Mouse (Mus musculus): Measurements from ENCODE around the gene Cnpy2. TPM values are rescaled to one million over a fixed set of nuclear protein-coding genes. Genes with fewer than 3 reads are reported as not detected.
"Not testable (repeated sequence)": the region's sequence is repeated elsewhere in the genome, so short reads cannot be mapped to it uniquely, and the experiment has no call there.

The Cnpy2 gene
- polyA plus RNA-seq, 1 experiment from 2014 or later: 194 TPM

GRCm38 (mm10) chr10:128290594-128290993, 31.7 kb upstream of the Cnpy2 start:
- 92% methylated on average over 1 of the region's 1 CpGs for WGBS
- not testable (repeated sequence) for H3K9me3 ChIP-seq (ENCODE audit: control insufficient read depth, low read length); H3K27me3 ChIP-seq (ENCODE audit: control insufficient read depth, insufficient read depth, low read length); H3K9ac ChIP-seq (replicated peaks; ENCODE audit: low read length); H3K4me3 ChIP-seq (replicated peaks; ENCODE audit: low read depth, low read length); H3K27ac ChIP-seq (replicated peaks; ENCODE audit: low read depth, low read length); DNase-seq; H3K4me2 ChIP-seq (ENCODE audit: low read length); ATAC-seq (ENCODE audit: low FRiP score, low TSS enrichment); H3K4me1 ChIP-seq (ENCODE audit: control insufficient read depth, insufficient read depth, low read length)
- H3K36me3 ChIP-seq (ENCODE audit: control insufficient read depth, insufficient read depth, low read length): peaks cover 43% of the 10 kb centered on the region

DNA sequence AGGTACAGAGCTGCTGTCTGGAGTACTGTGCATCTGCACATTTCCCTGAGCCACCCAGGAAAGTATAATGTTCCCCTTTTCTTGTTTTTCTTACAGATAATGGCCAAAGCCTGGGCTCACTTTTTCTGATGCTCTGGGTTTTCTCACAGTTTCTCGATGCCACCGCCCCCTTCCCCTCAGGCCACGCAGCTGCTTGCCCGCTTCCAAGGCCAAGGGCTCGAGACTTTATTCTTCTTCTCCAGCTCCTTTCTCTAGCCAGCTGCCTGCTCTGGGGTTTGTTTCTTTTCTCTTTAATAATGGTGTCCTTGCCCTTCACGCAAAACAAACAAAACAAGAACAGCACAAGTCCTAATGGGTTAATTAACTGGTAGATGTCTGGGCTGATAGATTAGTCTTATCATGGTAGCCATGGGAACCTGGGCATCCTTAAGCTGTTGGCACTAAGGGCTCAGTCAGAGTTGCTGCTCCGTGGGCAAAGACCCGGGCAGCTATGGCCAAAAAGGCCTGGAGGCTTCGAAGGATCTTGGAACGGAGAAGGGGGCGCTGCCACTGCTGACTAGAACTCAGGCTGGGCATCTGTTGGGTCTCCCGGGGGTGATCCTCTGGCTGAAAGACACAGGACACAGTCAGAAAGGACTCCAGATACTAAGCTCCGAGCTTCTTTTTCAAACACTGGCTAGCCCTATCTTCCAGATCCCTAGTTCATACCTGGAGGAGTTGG, 25.7 kb upstream of the Cnpy2 start:
- Histone ChIP-seq H3K27ac (replicated peaks; ENCODE audit: low read depth, low read length) (no peak overlapping the region), H3K9me3 (ENCODE audit: control insufficient read depth, low read length) (no peaks in the 10 kb centered on the region), H3K36me3 (ENCODE audit: control insufficient read depth, insufficient read depth, low read length) (peaks cover 15% of the 10 kb centered on the region), H3K4me1 (ENCODE audit: control insufficient read depth, insufficient read depth, low read length) (no peaks in the 10 kb centered on the region), H3K4me3 (replicated peaks; ENCODE audit: low read depth, low read length) (no peak overlapping the region), H3K27me3 (ENCODE audit: control insufficient read depth, insufficient read depth, low read length) (no peaks in the 10 kb centered on the region), H3K9ac (replicated peaks; ENCODE audit: low read length) (no peak overlapping the region), H3K4me2 (ENCODE audit: low read length) (no peak overlapping the region)
- ATAC-seq (ENCODE audit: low FRiP score, low TSS enrichment): no peak
- no peak for DNase-seq
- WGBS: 75% methylated on average over 13 of the region's 13 CpGs

DNA sequence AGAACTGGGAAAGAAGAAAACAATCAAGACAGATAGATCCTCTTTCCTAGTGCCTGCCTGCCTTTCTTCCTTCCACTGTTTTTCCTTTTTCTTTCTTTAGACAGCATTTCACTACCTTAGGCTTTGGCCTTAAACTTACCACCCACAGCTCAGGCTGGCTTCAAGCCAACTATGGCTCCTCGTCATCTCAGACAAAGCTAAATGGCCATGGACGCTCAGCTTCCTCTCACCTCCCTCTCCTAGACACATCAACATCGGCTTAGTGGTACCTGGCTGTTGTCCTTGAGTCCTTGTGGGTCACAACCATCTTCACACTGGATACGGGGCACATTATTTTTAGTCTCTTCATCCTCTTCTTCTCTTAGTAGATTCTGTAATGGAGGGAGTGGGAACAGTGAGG, 25.0 kb upstream of the Cnpy2 start:
- ATAC-seq (ENCODE audit: low FRiP score, low TSS enrichment): no peak
- no peak for DNase-seq
- 81% methylated on average over 4 of the region's 4 CpGs for WGBS

GRCm38 (mm10) chr10:128297622-128298021, 24.6 kb upstream of the Cnpy2 start:
- H3K4me2 ChIP-seq (ENCODE audit: low read length): no peak overlapping the region
- H3K27ac ChIP-seq (replicated peaks; ENCODE audit: low read depth, low read length): no peak overlapping the region
- no peak for DNase-seq
- H3K27me3 ChIP-seq (ENCODE audit: control insufficient read depth, insufficient read depth, low read length): no peaks in the 10 kb centered on the region
- H3K4me3 ChIP-seq (replicated peaks; ENCODE audit: low read depth, low read length): no peak overlapping the region
- no peak overlapping the region for H3K9ac ChIP-seq (replicated peaks; ENCODE audit: low read length)
- H3K36me3 ChIP-seq (ENCODE audit: control insufficient read depth, insufficient read depth, low read length): peaks cover 5% of the 10 kb centered on the region
- H3K9me3 ChIP-seq (ENCODE audit: control insufficient read depth, low read length): no peaks in the 10 kb centered on the region
- no peak for ATAC-seq (ENCODE audit: low FRiP score, low TSS enrichment)
- 82% methylated on average over 11 of the region's 11 CpGs for WGBS
- H3K4me1 ChIP-seq (ENCODE audit: control insufficient read depth, insufficient read depth, low read length): peaks cover 5% of the 10 kb centered on the region

More for the DNA sequence above, 25.0 kb upstream of the Cnpy2 start:
- peaks cover 1% of the 10 kb centered on the region for H3K4me1 ChIP-seq (ENCODE audit: control insufficient read depth, insufficient read depth, low read length)
- H3K9me3 ChIP-seq (ENCODE audit: control insufficient read depth, low read length): no peaks in the 10 kb centered on the region
- no peak overlapping the region for H3K9ac ChIP-seq (replicated peaks; ENCODE audit: low read length)
- H3K36me3 ChIP-seq (ENCODE audit: control insufficient read depth, insufficient read depth, low read length): peaks cover 9% of the 10 kb centered on the region
- no peak overlapping the region for H3K4me3 ChIP-seq (replicated peaks; ENCODE audit: low read depth, low read length)
- no peaks in the 10 kb centered on the region for H3K27me3 ChIP-seq (ENCODE audit: control insufficient read depth, insufficient read depth, low read length)
- H3K4me2 ChIP-seq (ENCODE audit: low read length): no peak overlapping the region
- no peak overlapping the region for H3K27ac ChIP-seq (replicated peaks; ENCODE audit: low read depth, low read length)

DNA sequence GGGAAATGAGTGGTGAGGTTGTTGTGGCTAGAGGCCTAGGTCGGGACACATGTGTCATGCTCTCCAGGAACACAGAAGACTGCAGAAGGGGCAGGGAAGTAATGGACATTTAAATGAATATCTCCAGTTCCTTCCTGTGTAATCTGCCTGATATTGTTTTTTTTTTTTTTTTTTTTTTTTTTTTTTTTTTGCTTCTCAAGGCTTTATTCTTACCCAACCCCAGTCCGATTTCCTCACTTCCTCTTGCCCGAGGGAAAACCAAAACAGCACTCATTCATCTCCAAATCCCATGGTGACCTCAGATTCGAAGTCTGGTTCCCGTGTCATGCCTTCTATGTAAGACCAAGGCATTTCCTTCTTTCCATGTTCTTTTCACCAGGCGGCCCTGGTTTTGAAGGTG, 24.0 kb upstream of the Cnpy2 start:
- no peak overlapping the region for H3K27ac ChIP-seq (replicated peaks; ENCODE audit: low read depth, low read length)
- H3K27me3 ChIP-seq (ENCODE audit: control insufficient read depth, insufficient read depth, low read length): no peaks in the 10 kb centered on the region
- no peak overlapping the region for H3K9ac ChIP-seq (replicated peaks; ENCODE audit: low read length)
- ATAC-seq (ENCODE audit: low FRiP score, low TSS enrichment): no peak
- no peaks in the 10 kb centered on the region for H3K9me3 ChIP-seq (ENCODE audit: control insufficient read depth, low read length)
- 78% methylated on average over 6 of the region's 6 CpGs for WGBS
- no peak overlapping the region for H3K4me3 ChIP-seq (replicated peaks; ENCODE audit: low read depth, low read length)
- peaks cover 6% of the 10 kb centered on the region for H3K4me1 ChIP-seq (ENCODE audit: control insufficient read depth, insufficient read depth, low read length)
- no peak overlapping the region for H3K4me2 ChIP-seq (ENCODE audit: low read length)
- no peaks in the 10 kb centered on the region for H3K36me3 ChIP-seq (ENCODE audit: control insufficient read depth, insufficient read depth, low read length)
- DNase-seq: no peak

GRCm38 (mm10) chr10:128298702-128299171, 23.5 kb upstream of the Cnpy2 start, which contains the start of gene Il23a:
Gene Il23a, minus strand, starts transcription at chr10:128298752.
- H3K9me3 ChIP-seq (ENCODE audit: control insufficient read depth, low read length): no peaks in the 10 kb centered on the region
- no peak within 1 kb of the TSS for H3K9ac ChIP-seq (replicated peaks; ENCODE audit: low read length)
- DNase-seq (no peak), ATAC-seq (ENCODE audit: low FRiP score, low TSS enrichment) (no peak)
- no peaks in the 10 kb centered on the region for H3K27me3 ChIP-seq (ENCODE audit: control insufficient read depth, insufficient read depth, low read length)
- H3K36me3 ChIP-seq (ENCODE audit: control insufficient read depth, insufficient read depth, low read length): no peaks in the 10 kb centered on the region
- WGBS: 83% methylated on average over 11 of the region's 11 CpGs
- H3K4me3 ChIP-seq (replicated peaks; ENCODE audit: low read depth, low read length): no peak within 1 kb of the TSS
- no peak within 1 kb of the TSS for H3K4me2 ChIP-seq (ENCODE audit: low read length)
- no peak within 1 kb of the TSS for H3K27ac ChIP-seq (replicated peaks; ENCODE audit: low read depth, low read length)
- H3K4me1 ChIP-seq (ENCODE audit: control insufficient read depth, insufficient read depth, low read length): peaks cover 7% of the 10 kb centered on the region

DNA sequence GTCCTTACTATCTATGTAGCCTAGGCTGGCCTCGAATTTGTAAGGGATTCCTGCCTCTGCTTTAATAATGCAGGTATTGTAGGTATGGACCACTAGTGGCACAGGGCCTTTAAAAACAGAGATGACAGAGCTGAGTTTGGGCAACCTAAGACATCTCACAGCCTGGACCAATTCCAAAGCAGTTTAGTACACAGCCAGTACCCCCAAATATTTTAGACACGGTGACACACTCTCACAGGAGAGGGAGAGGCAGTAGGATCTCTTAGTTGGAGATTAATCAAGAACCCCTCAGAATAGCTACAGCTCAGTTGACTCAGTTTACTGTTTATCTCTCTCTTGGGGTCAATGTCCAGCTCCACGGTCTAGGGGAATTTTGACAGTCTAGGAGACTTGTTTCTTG, 19.9 kb upstream of the Cnpy2 start:
- no peaks in the 10 kb centered on the region for H3K27me3 ChIP-seq (ENCODE audit: control insufficient read depth, insufficient read depth, low read length)
- peak overlapping the region; percentile 42 for H3K4me3 ChIP-seq (replicated peaks; ENCODE audit: low read depth, low read length)
- no peak for ATAC-seq (ENCODE audit: low FRiP score, low TSS enrichment)
- peaks cover 17% of the 10 kb centered on the region for H3K4me1 ChIP-seq (ENCODE audit: control insufficient read depth, insufficient read depth, low read length)
- peak overlapping the region; percentile 64 for H3K9ac ChIP-seq (replicated peaks; ENCODE audit: low read length)
- DNase-seq: no peak
- H3K36me3 ChIP-seq (ENCODE audit: control insufficient read depth, insufficient read depth, low read length): no peaks in the 10 kb centered on the region
- WGBS: 41% methylated on average over 3 of the region's 3 CpGs
- H3K9me3 ChIP-seq (ENCODE audit: control insufficient read depth, low read length): no peaks in the 10 kb centered on the region
- H3K27ac ChIP-seq (replicated peaks; ENCODE audit: low read depth, low read length): peak overlapping the region; percentile 95
- H3K4me2 ChIP-seq (ENCODE audit: low read length): peak overlapping the region; percentile 70

DNA sequence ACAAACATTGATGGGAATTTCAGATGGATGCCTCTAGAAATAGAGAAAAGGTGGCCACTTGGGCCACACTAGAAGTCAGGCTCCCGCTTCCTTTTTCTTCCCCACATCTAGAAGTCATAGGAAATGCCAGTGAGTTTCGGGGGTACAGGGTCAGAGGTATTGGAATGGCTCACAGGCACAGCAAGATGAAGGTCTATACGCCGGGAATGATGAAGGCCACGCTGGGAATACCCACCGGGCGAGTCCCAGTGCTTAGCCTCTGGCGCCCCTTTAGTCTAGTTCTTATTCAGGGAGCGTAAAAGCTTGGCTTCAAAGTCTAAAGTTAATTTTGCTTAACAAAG, 19.5 kb upstream of the Cnpy2 start:
- peak overlapping the region; percentile 95 for H3K27ac ChIP-seq (replicated peaks; ENCODE audit: low read depth, low read length)
- H3K27me3 ChIP-seq (ENCODE audit: control insufficient read depth, insufficient read depth, low read length): no peaks in the 10 kb centered on the region
- WGBS: under 1% methylated on average over 9 of the region's 9 CpGs
- DNase-seq: no peak
- no peaks in the 10 kb centered on the region for H3K9me3 ChIP-seq (ENCODE audit: control insufficient read depth, low read length)
- peak overlapping the region; percentile 70 for H3K4me2 ChIP-seq (ENCODE audit: low read length)
- H3K36me3 ChIP-seq (ENCODE audit: control insufficient read depth, insufficient read depth, low read length): no peaks in the 10 kb centered on the region
- ATAC-seq (ENCODE audit: low FRiP score, low TSS enrichment): peak; percentile 60
- H3K9ac ChIP-seq (replicated peaks; ENCODE audit: low read length): peak overlapping the region; percentile 64
- H3K4me3 ChIP-seq (replicated peaks; ENCODE audit: low read depth, low read length): peak overlapping the region; percentile 42
- H3K4me1 ChIP-seq (ENCODE audit: control insufficient read depth, insufficient read depth, low read length): peaks cover 17% of the 10 kb centered on the region
